Mouse (Mus musculus): Measurements from ENCODE around the gene Ttc7. TPM values are rescaled to one million over a fixed set of nuclear protein-coding genes. Genes with fewer than 3 reads are reported as not detected.

The Ttc7 gene
- total and polyA plus RNA-seq, 3 experiments = 22.8 to 42.4 TPM; not detected in 1

DNA sequence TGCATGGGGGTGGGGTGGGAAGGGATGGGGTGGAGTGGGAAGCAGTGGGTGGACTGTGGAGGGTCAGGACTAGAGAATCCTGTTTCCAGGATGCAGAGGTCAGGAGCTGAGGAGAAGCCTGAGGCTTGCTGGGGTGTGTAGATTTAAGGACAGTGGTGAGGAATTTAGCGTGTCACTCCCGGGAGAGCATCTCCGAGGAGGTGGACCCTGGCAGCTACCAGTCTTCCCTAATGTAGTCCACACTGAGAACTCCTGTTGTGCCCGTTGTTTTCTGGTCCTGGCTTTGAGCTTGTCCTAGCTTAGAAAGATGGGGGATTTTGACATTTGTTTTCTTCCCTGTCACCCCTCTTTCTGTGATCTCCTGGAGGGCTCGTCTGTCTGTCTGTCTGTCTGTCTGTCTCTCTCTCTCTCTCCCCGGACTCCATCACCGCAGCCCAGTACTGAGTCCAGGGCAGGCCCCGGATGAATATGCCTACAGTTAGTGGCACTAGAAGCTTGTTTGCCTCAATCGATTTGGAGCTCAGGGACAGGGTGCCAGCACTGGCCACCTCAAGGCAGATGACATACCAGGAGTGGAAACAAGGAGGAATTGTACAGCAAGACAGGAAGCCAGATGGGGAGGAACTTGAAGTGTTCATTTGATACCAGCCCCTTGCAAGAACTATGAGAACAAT lies 49.6 kb downstream of the Ttc7 start:
- Histone ChIP-seq H3K9me3 (replicated peaks; ENCODE audit: insufficient read depth, low read length) (no peaks in the 10 kb centered on the region), H3K9ac (ENCODE audit: control insufficient read depth, low read depth, low read length, poor library complexity, severe bottlenecking) (no peak overlapping the region), H3K4me1 (ENCODE audit: control insufficient read depth in 1 of 2, insufficient read depth in 2 of 2, low read length in 2 of 2) (peaks cover 0 to under 1% of the 10 kb centered on the region in 2 experiments; a peak in 1 of 4 replicates), H3K4me3 (ENCODE audit: control insufficient read depth in 1 of 2, insufficient read depth in 1 of 2, low read depth in 2 of 2, low read length in 2 of 2) (no peak overlapping the region), H3K79me2 (ENCODE audit: control insufficient read depth, insufficient read depth, low read length, poor library complexity) (no peaks in the 10 kb centered on the region), H3K36me3 (ENCODE audit: control insufficient read depth in 1 of 2, insufficient read depth in 2 of 2, low read length in 2 of 2) (peaks cover 0 to under 1% of the 10 kb centered on the region in 2 experiments; a peak in 2 of 4 replicates), H3K27me3 (ENCODE audit: control insufficient read depth in 1 of 2, insufficient read depth in 2 of 2, low read length in 2 of 2) (no peaks in the 10 kb centered on the region), H3K27ac (ENCODE audit: control insufficient read depth, low read depth, low read length) (no peak overlapping the region)
- DNase-seq (ENCODE audit: low read depth, low spot score) = no peak
- TF ChIP-seq NRF1 (IDR thresholded peaks at IDR 0.05; ENCODE audit: insufficient read depth, low read depth, low read length, poor library complexity, severe bottlenecking) (no peak), USF2 (IDR thresholded peaks at IDR 0.05; ENCODE audit: borderline replicate concordance in 1 of 2, insufficient read depth in 1 of 2, low read depth in 1 of 2, low read length in 2 of 2) (no peak), ZMIZ1 (IDR thresholded peaks at IDR 0.05; ENCODE audit: low read depth, low read length) (no peak), MAZ (IDR thresholded peaks at IDR 0.05; ENCODE audit: low read depth, low read length) (no peak), POLR2AphosphoS2 (IDR thresholded peaks at IDR 0.05; ENCODE audit: low read length) (no peak), JUND (IDR thresholded peaks at IDR 0.05; ENCODE audit: low read depth, low read length) (no peak), KAT2A (conservative IDR thresholded peaks at IDR 0.05; ENCODE audit: low read depth, low read length) (no peak), CHD2 (IDR thresholded peaks at IDR 0.05; ENCODE audit: low read length) (no peak), MAX (IDR thresholded peaks at IDR 0.05; ENCODE audit: low read length) (no peak), TBP (IDR thresholded peaks at IDR 0.05; ENCODE audit: low read depth, low read length) (no peak), UBTF (IDR thresholded peaks at IDR 0.05; ENCODE audit: borderline replicate concordance, insufficient read depth, low read depth, low read length) (no peak), MEF2A (IDR thresholded peaks at IDR 0.05; ENCODE audit: extremely low read depth, insufficient replicate concordance, low read depth, low read length, poor library complexity, severe bottlenecking) (no peak), POLR2AphosphoS5 (IDR thresholded peaks at IDR 0.05; ENCODE audit: borderline replicate concordance, low read depth, low read length) (no peak)

- no peak overlapping the region for H3K27ac ChIP-seq (ENCODE audit: control insufficient read depth, low read depth, low read length)
- no peak for TF ChIP-seq ZKSCAN1 (IDR thresholded peaks at IDR 0.05; ENCODE audit: low read depth, low read length)
- no peak for TF ChIP-seq SMC3 (IDR thresholded peaks at IDR 0.05; ENCODE audit: low read depth, low read length)
- no peaks in the 10 kb centered on the region for H3K9me3 ChIP-seq (replicated peaks; ENCODE audit: insufficient read depth, low read length)
- H3K79me2 ChIP-seq (ENCODE audit: control insufficient read depth, insufficient read depth, low read length, poor library complexity) = no peaks in the 10 kb centered on the region
- no peaks in the 10 kb centered on the region; a peak in 1 of 4 replicates for H3K36me3 ChIP-seq (ENCODE audit: control insufficient read depth in 1 of 2, insufficient read depth in 2 of 2, low read length in 2 of 2)
- DNase-seq (ENCODE audit: low read depth, low spot score) = no peak
- H3K4me1 ChIP-seq (ENCODE audit: control insufficient read depth in 1 of 2, insufficient read depth in 2 of 2, low read length in 2 of 2) = no peaks in the 10 kb centered on the region
- H3K4me3 ChIP-seq (ENCODE audit: control insufficient read depth in 1 of 2, insufficient read depth in 1 of 2, low read depth in 2 of 2, low read length in 2 of 2) = no peak overlapping the region
- no peak overlapping the region for H3K9ac ChIP-seq (ENCODE audit: control insufficient read depth, low read depth, low read length, poor library complexity, severe bottlenecking)
- H3K27me3 ChIP-seq (ENCODE audit: control insufficient read depth in 1 of 2, insufficient read depth in 2 of 2, low read length in 2 of 2) = no peaks in the 10 kb centered on the region
Observed at GRCm38 (mm10) chr17:87332887-87333286, 50.2 kb downstream of the Ttc7 start.

All from MEL (cell line).